Mouse (Mus musculus) lung, postnatal 0 days (tissue): Measurements from ENCODE around the gene Rbfox1.

ENCODE experiments used
- CTCF ChIP-seq: IDR thresholded peaks from 2 replicates; pipeline ENCODE4 v1.5.1; 2016; ENCODE audit warnings: antibody characterized with exemption, mild to moderate bottlenecking
- EP300 ChIP-seq: IDR thresholded peaks from 2 replicates; pipeline ENCODE4 v1.6.1; 2016; ENCODE audit warnings: antibody characterized with exemption, mild to moderate bottlenecking, control low read depth

DNA sequence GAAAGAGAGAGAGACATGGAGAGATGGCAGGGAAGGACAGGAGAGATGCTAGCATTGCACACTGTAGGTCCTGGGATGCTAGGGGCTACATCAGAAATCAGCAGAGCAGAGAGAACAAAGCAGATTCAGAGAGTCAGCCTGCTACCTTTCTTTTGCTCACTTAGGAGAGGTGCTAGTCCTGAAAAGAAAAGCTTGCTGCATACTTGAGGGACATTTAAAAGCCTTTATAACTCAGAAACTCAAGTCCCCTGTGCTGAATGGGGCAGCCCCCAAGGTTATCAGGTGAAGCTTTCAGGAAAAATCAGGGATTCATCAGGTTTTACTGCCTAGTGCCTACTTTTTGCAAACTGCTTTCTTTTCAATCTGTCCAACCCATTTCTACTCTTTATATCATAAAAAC is 1480.7 kb downstream of the Rbfox1 start:
- TF ChIP-seq CTCF = no peak
- no peak for TF ChIP-seq EP300
